Comparison of ENCODE assay signal across 8 mouse cellular contexts in the genomic region with DNA sequence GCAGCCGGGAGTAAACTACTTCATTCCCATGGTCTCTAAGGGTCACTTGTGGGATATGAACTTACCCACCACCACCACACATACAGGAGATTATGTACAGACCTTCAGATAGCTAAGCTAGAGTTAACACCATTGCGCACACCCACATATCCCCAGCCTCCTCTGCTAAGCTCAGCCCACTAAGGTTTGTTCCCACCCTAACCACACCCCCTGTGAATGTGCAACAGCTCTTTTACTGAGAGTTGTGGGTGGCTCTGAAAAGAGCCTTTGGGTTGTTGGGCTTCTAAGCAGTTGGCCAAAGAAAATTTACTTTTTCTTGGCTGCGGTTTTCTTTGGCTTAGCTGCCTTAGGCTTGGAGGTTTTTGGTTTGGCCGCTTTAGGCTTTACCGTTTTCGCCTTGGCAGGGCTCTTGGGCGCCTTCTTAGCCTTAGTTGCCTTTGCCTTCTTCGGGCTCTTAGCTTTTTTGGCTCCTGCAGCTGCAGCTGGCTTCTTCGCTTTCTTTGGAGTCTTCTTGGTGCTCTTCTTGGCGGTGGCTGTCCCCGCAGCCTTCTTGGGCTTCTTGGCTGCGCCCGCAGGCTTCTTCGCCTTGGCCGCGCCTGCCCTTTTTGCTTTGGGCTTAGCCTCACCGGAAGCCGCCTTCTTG. TPM values are rescaled to one million over a fixed set of nuclear protein-coding genes. Genes with fewer than 3 reads are reported as not detected.
DNase-seq lines count a peak whose midpoint lies in the region; ATAC-seq and TF ChIP-seq lines count a peak whose summit lies in the region.

No protein-coding gene starts in this region.

- under 1% methylated on average over 18 of the region's 18 CpGs for WGBS in heart, embryonic 13.5 days
- WGBS in liver, embryonic 13.5 days (ENCODE audit: insufficient replicate concordance): under 1% methylated on average over 18 of the region's 18 CpGs
- WGBS in stomach, embryonic 15.5 days: under 1% methylated on average over 18 of the region's 18 CpGs

- H3K27me3 ChIP-seq in heart, embryonic 13.5 days (replicated peaks): 0 out of 2 replicates have a peak, but pooled peaks cover 3% of the 10 kb centered on the region
- H3K27me3 ChIP-seq in liver, embryonic 13.5 days: peaks cover 13% of the 10 kb centered on the region
- no peaks in the 10 kb centered on the region for H3K27me3 ChIP-seq in stomach, embryonic 15.5 days (replicated peaks)

- H3K4me3 ChIP-seq in bone marrow macrophage, adult 2 months (ENCODE audit: insufficient read depth, low read length): peak overlapping the region; percentile 64
- H3K4me3 ChIP-seq in heart, embryonic 13.5 days: peak overlapping the region; percentile 74
- H3K4me3 ChIP-seq in liver, embryonic 13.5 days (replicated peaks): peak overlapping the region; percentile 73
- H3K4me3 ChIP-seq in stomach, embryonic 15.5 days (replicated peaks): peak overlapping the region; percentile 64

- DNase-seq in CD4-positive helper T cell, adult 2 months (ENCODE audit: low read depth, low spot score): peak; percentile 91
- DNase-seq in fat pad, adult 2 months (ENCODE audit: extremely low read depth, low read depth, low spot score): peak; percentile 80
- DNase-seq in kidney, postnatal 14 days: peak; percentile 79
- no peak for DNase-seq in liver, embryonic 13.5 days
- peak; percentile 74 to 78 for DNase-seq in natural killer cell, adult 2 months (ENCODE audit: low spot score in 2 of 2)

- H3K9ac ChIP-seq in heart, embryonic 13.5 days: peak overlapping the region; percentile 98
- H3K9ac ChIP-seq in liver, embryonic 13.5 days: peak overlapping the region; percentile 96
- H3K9ac ChIP-seq in stomach, embryonic 15.5 days: peak overlapping the region; percentile 91

- peak overlapping the region; percentile 90 for H3K27ac ChIP-seq in bone marrow macrophage, adult 2 months (ENCODE audit: insufficient read depth, low read depth, low read length)
- H3K27ac ChIP-seq in heart, embryonic 13.5 days (replicated peaks): peak overlapping the region; percentile 95
- peak overlapping the region; percentile 100 for H3K27ac ChIP-seq in liver, embryonic 13.5 days
- peak overlapping the region; percentile 98 for H3K27ac ChIP-seq in stomach, embryonic 15.5 days

- H3K9me3 ChIP-seq in heart, embryonic 13.5 days: no peaks in the 10 kb centered on the region
- H3K9me3 ChIP-seq in liver, embryonic 13.5 days (replicated peaks): no peaks in the 10 kb centered on the region
- no peaks in the 10 kb centered on the region for H3K9me3 ChIP-seq in stomach, embryonic 15.5 days

- H3K4me1 ChIP-seq in bone marrow macrophage, adult 2 months (ENCODE audit: control insufficient read depth, insufficient read depth, low read length): peaks cover 14% of the 10 kb centered on the region
- peaks cover 14% of the 10 kb centered on the region for H3K4me1 ChIP-seq in heart, embryonic 13.5 days
- peaks cover 18% of the 10 kb centered on the region for H3K4me1 ChIP-seq in liver, embryonic 13.5 days (replicated peaks)
- peaks cover 6% of the 10 kb centered on the region; the same call in 1 of the 2 replicates for H3K4me1 ChIP-seq in stomach, embryonic 15.5 days

- no peak for TF ChIP-seq CTCF in bone marrow macrophage, adult 2 months (IDR thresholded peaks at IDR 0.05; ENCODE audit: low read depth, low read length)

- H3K36me3 ChIP-seq in heart, embryonic 13.5 days: no peaks in the 10 kb centered on the region
- no peaks in the 10 kb centered on the region for H3K36me3 ChIP-seq in liver, embryonic 13.5 days
- H3K36me3 ChIP-seq in stomach, embryonic 15.5 days: no peaks in the 10 kb centered on the region

- no peak for TF ChIP-seq POLR2A in bone marrow macrophage, adult 2 months (IDR thresholded peaks at IDR 0.05; ENCODE audit: borderline replicate concordance, low read depth, low read length)

- H3K4me2 ChIP-seq in heart, embryonic 13.5 days: peak overlapping the region; percentile 98
- H3K4me2 ChIP-seq in liver, embryonic 13.5 days: peak overlapping the region; percentile 90
- H3K4me2 ChIP-seq in stomach, embryonic 15.5 days: peak overlapping the region; percentile 85

- ATAC-seq in heart, embryonic 13.5 days (ENCODE audit: extremely low read depth, insufficient number of reproducible peaks, low FRiP score, low TSS enrichment): peak; percentile 74; the same call in 1 of the 2 replicates
- peak; percentile 82 for ATAC-seq in liver, embryonic 13.5 days (ENCODE audit: low read depth)
- peak; percentile 86 for ATAC-seq in stomach, embryonic 15.5 days (ENCODE audit: insufficient read depth, low FRiP score, low read depth)

RNA-seq across cellular contexts. Expression of gene Hist1h1e, which starts 0.7 kb away (rescaled TPM):
- polyA plus RNA-seq in bone marrow macrophage, adult 2 months (2012; ENCODE audit: insufficient read depth, insufficient read length, missing spikeins): 2.6 TPM in 2 replicates
- polyA plus RNA-seq in heart, embryonic 13.5 days (2015; fragmentation: Nextera tagmentation; extraction: Ambion mirVana): 11.0 and 12.2 TPM in 2 replicates
- polyA plus RNA-seq in liver, embryonic 13.5 days (2015; fragmentation: Nextera tagmentation; extraction: Ambion mirVana): 24.3 and 26.2 TPM in 2 replicates
- polyA plus RNA-seq in stomach, embryonic 15.5 days (2015; fragmentation: Nextera tagmentation; extraction: Ambion mirVana): 24.6 and 25.3 TPM in 2 replicates

RNA-seq across cellular contexts. Expression of gene Hist1h2be, which starts 0.7 kb away (rescaled TPM):
- polyA plus RNA-seq in bone marrow macrophage, adult 2 months (2012; ENCODE audit: insufficient read depth, insufficient read length, missing spikeins): 0.86 and 2.1 TPM in 2 replicates
- 1.3 and 1.5 TPM in 2 replicates for polyA plus RNA-seq in heart, embryonic 13.5 days (2015; fragmentation: Nextera tagmentation; extraction: Ambion mirVana)
- 1.3 and 2.0 TPM in 2 replicates for polyA plus RNA-seq in liver, embryonic 13.5 days (2015; fragmentation: Nextera tagmentation; extraction: Ambion mirVana)
- polyA plus RNA-seq in stomach, embryonic 15.5 days (2015; fragmentation: Nextera tagmentation; extraction: Ambion mirVana): 2.9 TPM in 2 replicates

RNA-seq across cellular contexts. Expression of gene Hist1h4d, which starts 40.3 kb away (rescaled TPM):
- 1.6 and 2.5 TPM in 2 replicates for polyA plus RNA-seq in bone marrow macrophage, adult 2 months (2012; ENCODE audit: insufficient read depth, insufficient read length, missing spikeins)
- 54.8 and 60.0 TPM in 2 replicates for polyA plus RNA-seq in heart, embryonic 13.5 days (2015; fragmentation: Nextera tagmentation; extraction: Ambion mirVana)
- 116 and 152 TPM in 2 replicates for polyA plus RNA-seq in liver, embryonic 13.5 days (2015; fragmentation: Nextera tagmentation; extraction: Ambion mirVana)
- 117 and 130 TPM in 2 replicates for polyA plus RNA-seq in stomach, embryonic 15.5 days (2015; fragmentation: Nextera tagmentation; extraction: Ambion mirVana)

RNA-seq across cellular contexts. Expression of gene Hist1h3d, which starts 46.1 kb away (rescaled TPM):
- 2.3 and 3.2 TPM in 2 replicates for polyA plus RNA-seq in bone marrow macrophage, adult 2 months (2012; ENCODE audit: insufficient read depth, insufficient read length, missing spikeins)
- polyA plus RNA-seq in heart, embryonic 13.5 days (2015; fragmentation: Nextera tagmentation; extraction: Ambion mirVana): 2.4 TPM in 2 replicates
- 5.9 and 7.2 TPM in 2 replicates for polyA plus RNA-seq in liver, embryonic 13.5 days (2015; fragmentation: Nextera tagmentation; extraction: Ambion mirVana)
- polyA plus RNA-seq in stomach, embryonic 15.5 days (2015; fragmentation: Nextera tagmentation; extraction: Ambion mirVana): 5.7 and 7.9 TPM in 2 replicates

RNA-seq across cellular contexts. Expression of gene Hist1h2ad, which starts 47.5 kb away (rescaled TPM):
- polyA plus RNA-seq in bone marrow macrophage, adult 2 months (2012; ENCODE audit: insufficient read depth, insufficient read length, missing spikeins): not detected in 2 replicates
- polyA plus RNA-seq in heart, embryonic 13.5 days (2015; fragmentation: Nextera tagmentation; extraction: Ambion mirVana): 0.60 and 0.84 TPM in 2 replicates
- polyA plus RNA-seq in liver, embryonic 13.5 days (2015; fragmentation: Nextera tagmentation; extraction: Ambion mirVana): 1.2 and 4.3 TPM in 2 replicates
- 2.4 and 3.4 TPM in 2 replicates for polyA plus RNA-seq in stomach, embryonic 15.5 days (2015; fragmentation: Nextera tagmentation; extraction: Ambion mirVana)

Comparison
In these comparisons a context has a peak if more than half of its experiments do, and no peak if none do; other contexts are left out.
1. RNA of gene Hist1h4d, which starts 40.3 kb away (polyA plus RNA-seq): 116 to 152 TPM in liver, embryonic 13.5 days, 117 to 130 TPM in stomach, embryonic 15.5 days and 54.8 to 60.0 TPM in heart, embryonic 13.5 days; 1.6 to 2.5 TPM in bone marrow macrophage, adult 2 months; every median in the first group is over 10 times any median in the second.
2. Peak in every context shown above with its lines, with median percentiles within 50 percentile points of each other: H3K27ac ChIP-seq, H3K4me3 ChIP-seq, ATAC-seq, H3K4me2 ChIP-seq and H3K9ac ChIP-seq.